Mouse (Mus musculus): Measurements from ENCODE around the gene Gnptg.

- TF ChIP-seq CTCF (conservative IDR thresholded peaks at IDR 0.05; ENCODE audit: insufficient read depth, insufficient read length, low read depth, low read length) (no peak), POLR2A (IDR thresholded peaks at IDR 0.05; ENCODE audit: low read depth, low read length) (no peak)
Measured at GRCm38 (mm10) chr17:25188150-25189031, 51.5 kb downstream of the Gnptg start, which contains the start of gene Unkl.
